Mouse (Mus musculus): ENCODE measurements around the gene Csde1.

DNA sequence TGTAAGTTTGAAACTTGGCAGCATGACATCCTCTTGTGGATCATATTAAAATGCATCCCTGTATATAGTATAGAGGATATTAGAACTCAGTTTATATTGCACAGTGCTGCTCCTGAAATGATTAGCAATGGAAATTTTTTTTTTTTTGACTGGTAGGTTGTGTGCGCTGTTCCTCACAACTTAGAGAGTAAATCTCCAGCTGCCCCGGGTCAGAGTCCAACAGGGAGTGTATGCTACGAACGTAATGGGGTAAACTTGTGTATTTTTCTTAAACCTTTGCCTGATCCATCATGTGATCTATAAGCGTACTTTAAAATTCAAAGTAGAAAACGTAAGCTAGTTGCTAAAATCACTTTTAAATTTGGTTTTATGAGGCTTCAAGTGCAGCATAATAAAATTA, 20.1 kb downstream of the Csde1 start:
- TF ChIP-seq CTCF (IDR thresholded peaks at IDR 0.05; ENCODE audit: insufficient read depth, low read length) (no peak), POLR2A (IDR thresholded peaks at IDR 0.05; ENCODE audit: borderline replicate concordance, extremely low read depth, low read depth, low read length) (no peak)
